ENCODE assay signal across 9 mouse cellular contexts in the genomic region with DNA sequence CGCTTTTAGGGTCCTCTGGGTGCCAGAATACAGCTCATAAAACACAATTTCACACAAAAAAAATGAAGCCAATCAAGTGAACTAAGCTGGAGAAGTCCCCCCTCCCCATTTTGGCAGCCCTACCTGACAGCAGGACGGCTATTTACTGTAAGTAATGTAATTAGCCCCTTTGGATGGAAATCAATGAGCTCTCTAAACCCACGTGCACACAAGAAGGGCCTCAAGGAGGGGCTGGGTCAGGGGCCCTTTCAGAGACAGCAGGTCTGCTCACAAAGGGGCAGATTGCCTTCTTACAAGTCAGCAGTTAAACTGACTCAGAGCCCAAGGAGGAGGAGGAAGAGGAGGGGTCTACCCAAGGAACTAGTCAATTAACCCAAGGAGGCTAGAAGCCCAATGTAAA. TPM values are rescaled to one million over a fixed set of nuclear protein-coding genes. Genes with fewer than 3 reads are reported as not detected.
A peak's percentile ranks its signal among the peaks of the same experiment; 100 is the strongest.
DNase-seq lines count a peak whose midpoint lies in the region; ATAC-seq and TF ChIP-seq lines count a peak whose summit lies in the region.
"Had no signal": no experiment of that assay in that cellular context is flagged by ENCODE, and none has a peak within 500 bp of the region (broad histone marks: within the 10 kb centered on the region; RNA-seq: fewer than 3 reads in every experiment).

No protein-coding gene starts in this region.

- ATAC-seq in heart, postnatal 0 days (ENCODE audit: insufficient read depth, low read depth) = no peak
- ATAC-seq in embryonic facial prominence, embryonic 13.5 days (ENCODE audit: insufficient number of reproducible peaks, insufficient read depth, low FRiP score, low TSS enrichment, low read depth) = no peak
- no peak for ATAC-seq in intestine, embryonic 15.5 days

- H3K27me3 ChIP-seq in heart, postnatal 0 days (ENCODE audit: control insufficient read depth, insufficient read depth, low read length) = peaks cover 83% of the 10 kb centered on the region
- H3K27me3 ChIP-seq in embryonic facial prominence, embryonic 13.5 days = peaks cover 93% of the 10 kb centered on the region
- peaks cover 83% of the 10 kb centered on the region for H3K27me3 ChIP-seq in intestine, embryonic 15.5 days (replicated peaks)
- no peaks in the 10 kb centered on the region for H3K27me3 ChIP-seq in myocyte (ENCODE audit: control insufficient read depth, insufficient read depth, insufficient read length)

- H3K4me1 ChIP-seq in heart, postnatal 0 days (ENCODE audit: control insufficient read depth, insufficient read depth) = no peaks in the 10 kb centered on the region
- H3K4me1 ChIP-seq in embryonic facial prominence, embryonic 13.5 days = peaks cover 50% of the 10 kb centered on the region
- peaks cover 31% of the 10 kb centered on the region for H3K4me1 ChIP-seq in intestine, embryonic 15.5 days (replicated peaks)

- H3K9me3 ChIP-seq in heart, postnatal 0 days (replicated peaks; ENCODE audit: control insufficient read depth, low read length) = no peaks in the 10 kb centered on the region
- H3K9me3 ChIP-seq in embryonic facial prominence, embryonic 13.5 days = no peaks in the 10 kb centered on the region
- H3K9me3 ChIP-seq in intestine, embryonic 15.5 days = no peaks in the 10 kb centered on the region

- no peak for TF ChIP-seq EP300 in heart, postnatal 0 days (IDR thresholded peaks at IDR 0.05; ENCODE audit: low read depth)

- H3K79me2 ChIP-seq in myocyte (ENCODE audit: control insufficient read depth, insufficient read depth) = no peaks in the 10 kb centered on the region

- H3ac ChIP-seq in myocyte (ENCODE audit: control insufficient read depth, insufficient read length) = no peak overlapping the region

- H3K27ac ChIP-seq in heart, postnatal 0 days (ENCODE audit: low read depth) = no peak overlapping the region
- no peak overlapping the region for H3K27ac ChIP-seq in embryonic facial prominence, embryonic 13.5 days
- H3K27ac ChIP-seq in intestine, embryonic 15.5 days = no peak overlapping the region

- H3K9ac ChIP-seq in heart, postnatal 0 days (replicated peaks; ENCODE audit: low read depth, low read length) = no peak overlapping the region
- H3K9ac ChIP-seq in embryonic facial prominence, embryonic 13.5 days = no peak overlapping the region
- H3K9ac ChIP-seq in intestine, embryonic 15.5 days = no peak overlapping the region

- DNase-seq in heart, postnatal 0 days (ENCODE audit: low spot score) = no peak
- DNase-seq in heart, adult 8-10 months (ENCODE audit: low spot score) = no peak
- DNase-seq in left cerebral cortex, adult 11 months (ENCODE audit: low spot score) = no peak
- no peak for DNase-seq in cerebellum, postnatal 25 days
- no peak for DNase-seq in left cerebral cortex, adult 18-20 months (ENCODE audit: low spot score in 2 of 2)
- DNase-seq: gastrocnemius, postnatal 14 days had no signal

- WGBS in heart, postnatal 0 days = 20% methylated on average over 3 of the region's 3 CpGs
- 7% methylated on average over 3 of the region's 3 CpGs for WGBS in embryonic facial prominence, embryonic 13.5 days
- 5% methylated on average over 3 of the region's 3 CpGs for WGBS in intestine, embryonic 15.5 days

- no peaks in the 10 kb centered on the region for H3K36me3 ChIP-seq in heart, postnatal 0 days (replicated peaks; ENCODE audit: control insufficient read depth, insufficient read depth, low read length)
- H3K36me3 ChIP-seq in embryonic facial prominence, embryonic 13.5 days = no peaks in the 10 kb centered on the region
- no peaks in the 10 kb centered on the region for H3K36me3 ChIP-seq in intestine, embryonic 15.5 days
- H3K36me3 ChIP-seq in myocyte (ENCODE audit: control insufficient read depth, insufficient read depth) = no peaks in the 10 kb centered on the region

- TF ChIP-seq CTCF in heart, postnatal 0 days (IDR thresholded peaks at IDR 0.05; ENCODE audit: low read depth) = no peak

- TF ChIP-seq POLR2A in myocyte (IDR thresholded peaks at IDR 0.05; ENCODE audit: insufficient read length, low read depth) = no peak

- H3K4me3 ChIP-seq in heart, postnatal 0 days (ENCODE audit: low read depth, low read length) = peak overlapping the region; percentile 46; the same call in 1 of the 2 replicates
- H3K4me3 ChIP-seq in embryonic facial prominence, embryonic 13.5 days = peak overlapping the region; percentile 39
- peak overlapping the region; percentile 26 for H3K4me3 ChIP-seq in intestine, embryonic 15.5 days (replicated peaks)
- H3K4me3 ChIP-seq in myocyte = peak overlapping the region; percentile 44

- peak overlapping the region; percentile 65; the same call in 1 of the 2 replicates for H3K4me2 ChIP-seq in heart, postnatal 0 days (ENCODE audit: low read depth, low read length)
- H3K4me2 ChIP-seq in embryonic facial prominence, embryonic 13.5 days = peak overlapping the region; percentile 59
- peak overlapping the region; percentile 61 for H3K4me2 ChIP-seq in intestine, embryonic 15.5 days (replicated peaks)
- peak overlapping the region; percentile 75 for H3K4me2 ChIP-seq in myocyte (ENCODE audit: low read depth)

TF ChIP-seq in myocyte, 11 proteins besides CTCF, POLR2A, EP300 and RAD21:
- TF ChIP-seq SRF (IDR thresholded peaks at IDR 0.05; ENCODE audit: control insufficient read depth, insufficient read length, low read depth) (no peak), REST (IDR thresholded peaks at IDR 0.05; ENCODE audit: insufficient read depth, insufficient read length) (no peak)

RNA-seq across cellular contexts. Expression of a gene that starts 4.2 kb away (rescaled TPM):
- not detected in 2 replicates for total RNA-seq in heart, postnatal 0 days (2014; rRNA removed; ENCODE audit: low replicate concordance)
- 0.05 TPM in 2 replicates for polyA plus RNA-seq in heart, postnatal 0 days (2015; fragmentation: Nextera tagmentation; extraction: Ambion mirVana)
- under 1 TPM in 1 of 4 experiments, not detected in 3; 0.25 TPM for total RNA-seq in heart, adult 8-10 months (2022)
- polyA plus RNA-seq in embryonic facial prominence, embryonic 13.5 days (2015; fragmentation: Nextera tagmentation; extraction: Ambion mirVana) = 0.66 and 0.73 TPM in 2 replicates
- 0.15 and 0.20 TPM in 2 replicates for polyA plus RNA-seq in intestine, embryonic 15.5 days (2015; fragmentation: Nextera tagmentation; extraction: Ambion mirVana)
- polyA plus RNA-seq in myocyte (2012; fragmentation: generic; extraction: Trizol) = 0.14 TPM
- under 1 TPM; 0.70 to 1.00 TPM for total RNA-seq in left cerebral cortex, adult 18-20 months (2021)
- total RNA-seq: gastrocnemius, postnatal 14 days had no signal

RNA-seq across cellular contexts. Expression of a gene that starts 12.5 kb away (rescaled TPM):
- total RNA-seq in heart, postnatal 0 days (2014; rRNA removed; ENCODE audit: low replicate concordance) = 30.8 and 43.9 TPM in 2 replicates
- polyA plus RNA-seq in heart, postnatal 0 days (2015; fragmentation: Nextera tagmentation; extraction: Ambion mirVana) = 42.7 and 48.2 TPM in 2 replicates
- 10 to 100 TPM in 3 of 4 experiments, 1 to 10 TPM in 1; 9.6 to 12.8 (median 10.9) TPM for total RNA-seq in heart, adult 8-10 months (2022)
- polyA plus RNA-seq in embryonic facial prominence, embryonic 13.5 days (2015; fragmentation: Nextera tagmentation; extraction: Ambion mirVana) = 36.3 and 42.6 TPM in 2 replicates
- 38.1 and 38.9 TPM in 2 replicates for polyA plus RNA-seq in intestine, embryonic 15.5 days (2015; fragmentation: Nextera tagmentation; extraction: Ambion mirVana)
- 66.0 TPM for polyA plus RNA-seq in myocyte (2012; fragmentation: generic; extraction: Trizol)
- total RNA-seq in left cerebral cortex, adult 18-20 months (2021) = 10 to 100 TPM; 12.6 to 15.8 TPM
